Mouse (Mus musculus) small intestine, adult 2 months (tissue): Measurements from ENCODE around the gene Chst11.

Experiments
- CTCF ChIP-seq: fragments of 200-500 bp; IDR thresholded peaks from 2 replicates; pipeline ENCODE4 v1.5.1; 2012; ENCODE audit warnings: low read depth, mild to moderate bottlenecking, control low read depth, inconsistent platforms, low read length, moderate library complexity, mixed read lengths; ENCODE audit not compliant: insufficient replicate concordance, insufficient read length; ENCODE audit errors: extremely low read depth
- POLR2A ChIP-seq: fragments of 200-500 bp; IDR thresholded peaks from 2 replicates; pipeline ENCODE4 v1.6.1; 2012; ENCODE audit warnings: low read depth, mild to moderate bottlenecking, control low read depth, inconsistent platforms, low read length, moderate library complexity

DNA sequence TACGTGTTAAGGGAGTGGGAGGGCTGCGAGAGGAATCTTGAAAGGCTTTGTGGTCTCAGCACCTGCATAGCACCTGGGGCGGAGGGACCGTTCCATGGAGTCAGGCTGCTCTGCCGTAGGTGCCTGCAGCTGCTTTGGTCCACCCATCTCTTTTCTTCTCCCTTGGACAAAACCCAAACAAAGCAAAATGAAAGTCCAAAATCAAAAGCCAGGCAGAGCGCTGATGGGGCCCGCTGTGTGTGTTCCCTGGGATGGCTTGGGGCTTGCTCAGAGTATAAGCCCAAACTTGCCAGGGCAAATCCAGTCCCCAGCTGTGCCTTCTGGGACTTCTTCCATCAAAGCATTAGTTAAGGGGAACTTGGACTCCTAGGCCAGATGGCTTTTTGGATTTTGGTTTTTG, 71.0 kb downstream of the Chst11 start:
- TF ChIP-seq CTCF (no peak), POLR2A (no peak)
